Mouse (Mus musculus) heart, embryonic 12.5 days (tissue): ENCODE measurements at regions not wholly inside any gene's neighbourhood (a gene's known extent, or its start where the extent isn't known, plus 50 kb on each side); places are given as distances from the start of the nearest gene placed in this dataset.

ENCODE experiments used
- ATAC-seq: fragments of 200-750 bp; cut with Nextera tagmentation; 2 replicates; pipeline ENCODE4 v1.8.0; 2017; ENCODE audit warnings: moderate TSS enrichment, moderate library complexity; ENCODE audit not compliant: insufficient number of reproducible peaks, low FRiP score
- H3K27ac ChIP-seq: fragments of 300-500 bp; sonication (generic); 2 replicates; pipeline ENCODE4 v1.5.1; 2016; ENCODE audit warnings: mild to moderate bottlenecking, moderate library complexity; ENCODE audit not compliant: poor library complexity, severe bottlenecking
- H3K27me3 ChIP-seq: fragments of 300-500 bp; sonication (generic); replicated peaks from 2 replicates; pipeline ENCODE4 v1.6.1; 2016; ENCODE audit warnings: mild to moderate bottlenecking, moderate library complexity
- H3K36me3 ChIP-seq: fragments of 300-500 bp; sonication (generic); 2 replicates; pipeline ENCODE4 v1.6.1; 2016; ENCODE audit warnings: mild to moderate bottlenecking, moderate library complexity
- H3K4me1 ChIP-seq: fragments of 300-500 bp; sonication (generic); replicated peaks from 2 replicates; pipeline ENCODE4 v1.6.1; 2016; ENCODE audit warnings: mild to moderate bottlenecking
- H3K4me2 ChIP-seq: fragments of 300-500 bp; sonication (generic); 2 replicates; pipeline ENCODE4 v1.6.1; 2016; ENCODE audit warnings: mild to moderate bottlenecking, moderate library complexity
- H3K4me3 ChIP-seq: fragments of 300-500 bp; sonication (generic); 2 replicates; pipeline ENCODE4 v1.5.1; 2016; ENCODE audit warnings: mild to moderate bottlenecking
- H3K9ac ChIP-seq: fragments of 300-500 bp; sonication (generic); 2 replicates; pipeline ENCODE4 v1.6.1; 2016; ENCODE audit warnings: mild to moderate bottlenecking, moderate library complexity
- H3K9me3 ChIP-seq: fragments of 300-500 bp; sonication (generic); replicated peaks from 2 replicates; pipeline ENCODE4 v1.6.1; 2016; ENCODE audit warnings: mild to moderate bottlenecking, moderate library complexity
- WGBS: fragments of 180-500 bp; shearing (Covaris S2); methylation state at CpG from one replicate; pipeline ENCODE4 v1.1.7; 2016; 5-methylcytosine and 5-hydroxymethylcytosine counted together

GRCm38 (mm10) chr15:96031085-96031780 lies 240.6 kb downstream of the Ano6 start:
- H3K36me3 ChIP-seq, result no peaks in the 10 kb centered on the region
- 77% methylated on average over 8 of the region's 8 CpGs for WGBS
- H3K27me3 ChIP-seq, result no peaks in the 10 kb centered on the region
- H3K4me1 ChIP-seq, result 0 out of 2 replicates have a peak, but pooled peaks cover 3% of the 10 kb centered on the region
- H3K4me2 ChIP-seq, result no peak overlapping the region
- H3K9me3 ChIP-seq, result peaks cover 3% of the 10 kb centered on the region; the same call in 1 of the 2 replicates
- ATAC-seq, result no peak
- H3K27ac ChIP-seq, result no peak overlapping the region
- no peak overlapping the region for H3K9ac ChIP-seq
- H3K4me3 ChIP-seq, result no peak overlapping the region

- H3K27me3 ChIP-seq, result no peaks in the 10 kb centered on the region
- no peaks in the 10 kb centered on the region for H3K9me3 ChIP-seq
- ATAC-seq, result no peak
- H3K36me3 ChIP-seq, result no peaks in the 10 kb centered on the region
- no peak overlapping the region for H3K4me3 ChIP-seq
- WGBS, result 62% methylated on average over 12 of the region's 12 CpGs
- no peak overlapping the region for H3K9ac ChIP-seq
- 0 out of 2 replicates have a peak, but pooled peaks cover 3% of the 10 kb centered on the region for H3K4me1 ChIP-seq
- peak overlapping the region; percentile 16; the same call in 1 of the 2 replicates for H3K4me2 ChIP-seq
- no peak overlapping the region for H3K27ac ChIP-seq
These were observed 244.6 kb downstream of the Ano6 start for GRCm38 (mm10) chr15:96035273-96035672.

DNA sequence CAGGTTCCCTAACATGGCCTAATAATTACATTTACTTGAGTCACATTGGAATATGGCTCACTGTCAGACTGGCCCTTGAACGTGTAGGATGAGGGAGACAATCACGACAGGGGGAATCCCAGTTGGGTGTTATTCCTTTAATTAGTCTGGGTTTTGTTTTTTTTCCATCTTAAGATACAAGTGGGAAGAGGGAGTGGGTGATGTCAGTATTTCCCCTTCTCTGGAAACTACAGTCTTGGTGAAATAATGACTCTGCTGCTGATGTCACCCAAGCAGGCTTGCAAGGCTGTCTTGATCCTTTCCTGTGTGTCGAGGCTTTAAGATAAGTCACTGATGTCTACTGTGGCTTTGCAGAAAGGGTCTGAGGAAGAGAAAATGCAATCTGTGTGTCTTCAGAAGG lies 241.8 kb upstream of the Arid2 start:
- H3K4me2 ChIP-seq, result no peak overlapping the region
- WGBS, result 44% methylated on average over 3 of the region's 3 CpGs
- ATAC-seq, result no peak
- H3K4me3 ChIP-seq, result no peak overlapping the region
- no peaks in the 10 kb centered on the region for H3K36me3 ChIP-seq
- peaks cover 12% of the 10 kb centered on the region; the same call in 1 of the 2 replicates for H3K4me1 ChIP-seq
- no peak overlapping the region for H3K9ac ChIP-seq
- H3K9me3 ChIP-seq, result no peaks in the 10 kb centered on the region
- no peaks in the 10 kb centered on the region for H3K27me3 ChIP-seq
- 0 out of 2 replicates have a peak overlapping the region, but pooled peaks have one; percentile 12 for H3K27ac ChIP-seq

- Histone ChIP-seq H3K4me2 (no peak overlapping the region), H3K4me3 (no peak overlapping the region), H3K4me1 (peaks cover 14% of the 10 kb centered on the region; the same call in 1 of the 2 replicates), H3K27ac (no peak overlapping the region), H3K9me3 (no peaks in the 10 kb centered on the region), H3K36me3 (no peaks in the 10 kb centered on the region), H3K27me3 (no peaks in the 10 kb centered on the region), H3K9ac (no peak overlapping the region)
- no peak for ATAC-seq
- 77% methylated on average over 5 of the region's 5 CpGs for WGBS
These were observed 240.7 kb upstream of the Arid2 start for GRCm38 (mm10) chr15:96046651-96047050.

GRCm38 (mm10) chr15:96050416-96050815 lies 236.9 kb upstream of the Arid2 start:
- no peak for ATAC-seq
- Histone ChIP-seq H3K4me2 (no peak overlapping the region), H3K4me1 (peaks cover 14% of the 10 kb centered on the region; the same call in 1 of the 2 replicates), H3K27me3 (no peaks in the 10 kb centered on the region), H3K4me3 (no peak overlapping the region), H3K9ac (no peak overlapping the region), H3K27ac (no peak overlapping the region), H3K9me3 (peaks cover 8% of the 10 kb centered on the region), H3K36me3 (no peaks in the 10 kb centered on the region)
- WGBS, result 61% methylated on average over 4 of the region's 4 CpGs

GRCm38 (mm10) chr15:96052586-96052985 lies 234.7 kb upstream of the Arid2 start:
- H3K4me2 ChIP-seq, result no peak overlapping the region
- peaks cover 8% of the 10 kb centered on the region for H3K9me3 ChIP-seq
- H3K4me1 ChIP-seq, result peaks cover 9% of the 10 kb centered on the region; the same call in 1 of the 2 replicates
- no peak overlapping the region for H3K4me3 ChIP-seq
- 70% methylated on average over 5 of the region's 5 CpGs for WGBS
- ATAC-seq, result no peak
- H3K36me3 ChIP-seq, result no peaks in the 10 kb centered on the region
- no peaks in the 10 kb centered on the region for H3K27me3 ChIP-seq
- H3K9ac ChIP-seq, result no peak overlapping the region
- no peak overlapping the region for H3K27ac ChIP-seq

DNA sequence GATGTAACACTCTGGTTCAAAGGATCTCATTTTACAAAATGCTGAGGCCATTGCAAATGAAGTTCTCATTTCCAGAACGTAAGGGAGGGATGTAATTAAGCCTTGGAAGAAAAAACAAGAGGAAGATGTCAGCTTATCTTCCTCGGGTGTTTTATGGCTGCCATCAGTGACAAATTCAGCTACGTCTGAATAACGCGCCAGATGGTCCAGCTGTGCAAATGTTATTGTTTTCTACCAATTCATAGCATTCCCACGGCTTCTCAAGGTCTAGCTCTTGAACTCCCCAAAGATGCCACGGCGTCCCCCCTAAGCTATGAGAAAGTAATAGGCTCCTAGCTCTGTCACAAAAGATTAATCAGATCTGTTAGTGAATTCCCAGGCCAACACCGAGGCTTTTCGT lies 232.0 kb upstream of the Arid2 start:
- Histone ChIP-seq H3K9me3 (peaks cover 8% of the 10 kb centered on the region), H3K9ac (no peak overlapping the region), H3K36me3 (no peaks in the 10 kb centered on the region), H3K4me2 (no peak overlapping the region), H3K27me3 (no peaks in the 10 kb centered on the region), H3K4me3 (no peak overlapping the region), H3K4me1 (peaks cover 13% of the 10 kb centered on the region), H3K27ac (no peak overlapping the region)
- 74% methylated on average over 10 of the region's 10 CpGs for WGBS
- ATAC-seq, result no peak

DNA sequence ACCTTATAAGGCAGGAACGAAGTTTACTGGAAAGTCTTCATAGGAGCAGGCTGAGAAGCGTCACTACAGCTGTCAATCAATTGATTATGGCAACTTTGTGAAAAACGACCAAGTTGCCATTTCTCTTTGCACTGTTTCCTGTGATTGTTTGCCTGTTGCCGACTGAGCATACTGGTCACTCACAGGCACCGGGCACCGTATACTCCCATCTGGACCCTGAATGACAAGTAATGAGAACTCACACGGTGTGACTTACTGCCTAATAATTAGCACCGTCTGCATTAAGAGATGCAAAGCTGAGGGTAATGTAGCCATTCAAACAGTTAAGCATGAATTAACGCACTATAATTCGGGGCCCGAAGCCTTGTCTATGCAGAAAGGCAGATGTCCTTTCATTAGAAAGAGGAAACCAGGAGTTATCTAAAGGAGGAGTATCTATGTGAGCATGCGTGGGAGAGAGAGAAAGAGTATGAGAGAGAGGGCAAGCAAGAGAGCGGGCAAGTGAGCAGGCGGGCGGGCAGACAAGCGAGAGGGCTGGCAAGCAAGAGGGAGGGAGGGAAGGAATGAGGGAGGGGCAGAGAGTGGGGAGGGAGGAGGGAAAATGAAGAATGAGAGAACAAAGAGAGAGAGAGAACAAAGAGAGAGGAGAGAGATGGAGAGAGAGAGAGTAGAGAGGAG lies 231.4 kb upstream of the Arid2 start:
- WGBS, result 63% methylated on average over 16 of the region's 16 CpGs
- no peak overlapping the region for H3K4me2 ChIP-seq
- H3K27me3 ChIP-seq, result no peaks in the 10 kb centered on the region
- no peak for ATAC-seq
- H3K9ac ChIP-seq, result no peak overlapping the region
- peaks cover 10% of the 10 kb centered on the region for H3K4me1 ChIP-seq
- no peak overlapping the region for H3K27ac ChIP-seq
- peaks cover 8% of the 10 kb centered on the region for H3K9me3 ChIP-seq
- H3K4me3 ChIP-seq, result no peak overlapping the region
- H3K36me3 ChIP-seq, result no peaks in the 10 kb centered on the region

- peak overlapping the region; percentile 40 for H3K27ac ChIP-seq
- no peak overlapping the region for H3K4me3 ChIP-seq
- no peaks in the 10 kb centered on the region for H3K36me3 ChIP-seq
- peaks cover 10% of the 10 kb centered on the region for H3K4me1 ChIP-seq
- H3K9ac ChIP-seq, result no peak overlapping the region
- peak overlapping the region; percentile 38 for H3K4me2 ChIP-seq
- 32% methylated on average over 3 of the region's 3 CpGs for whole genome bisulfite sequencing
- no peak for ATAC-seq
- peaks cover 3% of the 10 kb centered on the region for H3K9me3 ChIP-seq
- no peaks in the 10 kb centered on the region for H3K27me3 ChIP-seq
These were observed 227.7 kb upstream of the Arid2 start for GRCm38 (mm10) chr15:96059623-96060022.

GRCm38 (mm10) chr15:96064499-96065217 lies 222.7 kb upstream of the Arid2 start:
- H3K4me1 ChIP-seq, result peaks cover 4% of the 10 kb centered on the region
- no peaks in the 10 kb centered on the region for H3K36me3 ChIP-seq
- no peak overlapping the region for H3K27ac ChIP-seq
- no peaks in the 10 kb centered on the region for H3K9me3 ChIP-seq
- H3K27me3 ChIP-seq, result no peaks in the 10 kb centered on the region
- no peak overlapping the region for H3K4me3 ChIP-seq
- no peak for ATAC-seq
- WGBS, result 68% methylated on average over 11 of the region's 11 CpGs
- H3K9ac ChIP-seq, result no peak overlapping the region
- H3K4me2 ChIP-seq, result no peak overlapping the region

- WGBS, result 77% methylated on average over 9 of the region's 9 CpGs
- Histone ChIP-seq H3K27me3 (no peaks in the 10 kb centered on the region), H3K36me3 (no peaks in the 10 kb centered on the region), H3K4me1 (peaks cover 22% of the 10 kb centered on the region), H3K4me2 (no peak overlapping the region), H3K27ac (no peak overlapping the region), H3K4me3 (no peak overlapping the region), H3K9me3 (no peaks in the 10 kb centered on the region), H3K9ac (no peak overlapping the region)
- ATAC-seq, result no peak
These were observed 211.7 kb upstream of the Arid2 start for GRCm38 (mm10) chr15:96075615-96076014.
